Mouse (Mus musculus) urinary bladder, postnatal 0 days (tissue): ENCODE data around the gene Tfe3. TPM values are rescaled to one million over a fixed set of nuclear protein-coding genes. Genes with fewer than 3 reads are reported as not detected.

Experiments
- microRNA counts: library from miRNA; unstranded; fragments of <30 nt; microRNA quantifications from one replicate; lab custom pipeline; 2016
- microRNA-seq: library from miRNA; unstranded; fragments of <30 nt; microRNA quantifications from one replicate; pipeline ENCODE4, GENCODE M21; 2016
- polyA plus RNA-seq: library from polyadenylated mRNA; unstranded; fragments of >200 nt; fragmentation: Nextera tagmentation; extraction: Ambion mirVana; gene quantifications from 2 replicates; pipeline ENCODE4 v1.2.1, GENCODE M21; 2015

The Tfe3 gene
- polyA plus RNA-seq, result 21.3 and 23.4 TPM in 2 replicates

GRCm38 (mm10) chrX:7762137-7762920, at the start of gene Tfe3:
Tfe3 (plus strand) TSS chrX:7762560.

GRCm38 (mm10) chrX:7714135-7714899, 48.0 kb upstream of the Tfe3 start, which contains the start of gene Wdr45:
Wdr45 (plus strand) TSS chrX:7714333.

GRCm38 (mm10) chrX:7721514-7722281, 40.7 kb upstream of the Tfe3 start, which contains the start of gene Gm45208:
Gm45208 (plus strand) TSS chrX:7722245.

GRCm38 (mm10) chrX:7728215-7728921, 34.0 kb upstream of the Tfe3 start, which contains the start of gene Praf2:
Praf2 (plus strand) TSS chrX:7728439.

DNA sequence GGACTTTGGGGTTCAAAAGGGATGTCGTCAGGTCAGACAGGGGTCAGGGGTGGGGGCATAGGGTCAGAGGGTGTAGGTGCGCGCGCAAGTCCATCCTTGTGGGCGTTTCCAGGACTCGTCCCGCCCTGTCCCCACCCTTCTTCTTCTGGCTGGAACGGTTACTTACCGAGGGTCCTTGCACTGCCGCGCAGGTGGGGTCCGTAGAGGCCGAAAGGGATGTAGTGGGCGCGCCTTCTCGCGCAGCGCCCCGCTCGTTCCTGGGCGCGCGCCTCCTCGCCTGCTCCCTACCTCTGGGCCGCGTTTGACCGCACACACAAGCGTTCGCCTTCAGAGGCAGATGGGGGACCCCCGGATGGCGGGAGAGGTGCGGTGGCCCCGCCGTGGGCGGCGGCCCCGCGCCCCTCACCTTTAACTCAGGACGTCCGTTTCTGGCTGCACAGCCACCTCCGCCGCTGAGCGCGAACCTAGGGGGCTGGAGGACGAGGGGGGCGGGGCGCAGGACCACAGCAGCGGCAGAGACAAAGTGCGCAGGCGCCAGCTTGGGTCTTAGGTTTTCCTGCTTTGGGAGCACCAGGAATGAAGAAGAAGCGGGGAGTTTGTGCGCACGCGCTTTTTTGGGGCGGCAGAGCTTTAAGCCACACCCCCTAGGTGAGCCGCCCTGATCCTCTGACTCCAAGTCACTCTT, 11.8 kb upstream of the Tfe3 start, which contains the start of gene Ccdc120:
Gene Ccdc120, minus strand, starts transcription at position 474 of the 685 bp plus-strand sequence.

DNA sequence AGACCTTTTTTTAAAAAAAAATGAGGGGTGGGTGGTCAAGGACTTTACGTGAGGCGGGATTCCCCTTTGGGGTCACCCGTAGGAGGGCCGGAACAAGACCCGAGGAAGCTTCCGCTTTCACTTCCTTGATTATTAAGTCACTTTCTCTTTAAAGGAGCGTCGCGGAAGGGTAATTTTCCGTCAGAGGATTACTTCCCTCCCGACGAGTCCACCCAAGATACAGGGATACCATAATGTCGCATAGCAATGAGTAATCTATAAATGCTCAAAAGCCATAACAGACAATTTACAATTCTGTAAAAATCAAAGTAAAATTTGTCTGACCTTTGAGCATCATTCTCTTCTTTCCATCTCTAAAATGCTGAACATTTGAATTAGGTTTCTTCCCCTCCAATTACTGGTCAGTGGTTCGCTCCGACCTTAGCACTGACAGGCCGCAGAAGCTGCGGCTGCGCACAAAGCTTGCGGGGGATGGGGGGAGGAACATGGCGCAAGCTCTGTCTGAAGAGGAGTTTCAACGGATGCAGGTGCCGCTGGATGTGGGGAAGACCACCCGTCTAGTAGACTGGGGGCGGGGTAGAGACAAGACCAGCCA, 27.3 kb downstream of the Tfe3 start, which contains the start of gene Gripap1:
Gene Gripap1, plus strand, starts transcription at position 224 of the 595 bp plus-strand sequence.

DNA sequence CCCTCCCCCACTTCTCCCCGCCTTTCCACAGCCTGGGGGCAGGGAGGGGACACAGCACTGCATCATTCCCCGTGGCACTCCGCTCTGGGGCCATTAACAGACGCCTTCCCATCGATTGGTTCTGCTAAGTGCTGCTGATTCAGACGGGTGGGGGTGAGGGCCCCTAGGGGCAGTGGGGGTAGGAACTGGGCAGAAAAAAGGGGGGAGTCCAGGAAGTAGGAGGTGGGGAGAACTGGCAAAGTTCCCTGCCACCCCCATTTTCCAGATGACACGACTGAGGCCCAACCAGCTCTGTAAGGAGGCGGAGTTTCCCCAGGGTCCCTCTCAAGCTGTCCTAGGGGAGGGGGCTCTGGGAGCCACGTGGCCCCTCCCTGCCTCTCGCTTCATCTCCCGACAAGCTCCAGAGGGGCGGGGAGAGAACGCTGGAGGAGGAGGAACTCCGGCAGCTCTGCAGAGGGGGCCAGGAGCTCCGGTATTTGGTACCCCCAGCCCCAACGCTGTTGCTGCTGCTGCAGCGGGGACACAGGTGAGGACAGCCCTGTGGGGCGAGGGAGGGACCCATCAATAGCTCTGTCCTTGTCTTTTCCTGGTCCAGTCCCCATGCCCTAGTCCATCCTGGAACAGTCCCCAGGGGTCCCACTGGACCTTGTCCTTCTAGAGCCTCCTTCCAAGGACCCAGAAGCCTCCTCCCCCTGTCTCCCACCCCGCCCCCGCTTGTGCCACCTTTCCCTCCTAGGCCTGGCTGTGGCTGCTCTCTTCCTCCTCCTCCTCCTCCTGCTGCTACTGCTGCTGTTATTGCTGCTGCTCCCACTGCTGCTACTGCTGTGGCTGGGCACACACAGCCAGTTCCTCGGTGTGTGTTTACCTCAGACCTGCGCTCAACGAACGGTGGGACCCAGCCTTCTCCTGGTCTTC, 59.8 kb downstream of the Tfe3 start, which contains the start of gene Kcnd1:
Gene Kcnd1, plus strand, starts transcription at position 425 of the 915 bp plus-strand sequence.

MicroRNAs encoded within 50 kb of the gene (microRNA counts, 519-probe panel; counts per million panel counts)
- 2,453 counts per million, percentile 34 among the panel's probes with 10 or more counts for microRNA mmu-miR-1198 (lab: Ali Mortazavi, UCI)

Small RNA genes lying within 50 kb of the gene (microRNA-seq; reads per million reads assigned to microRNA genes)
- gene Mir1198, result 20.7 reads per million, percentile 28 among the genes with 10 or more reads in this experiment

Other genes starting within 250 kb of the Tfe3 start
- not detected in 2 replicates for gene Foxp3, start 188.9 kb upstream of the Tfe3 start, polyA plus RNA-seq
- gene Ppp1r3f, start 188.3 kb upstream of the Tfe3 start, polyA plus RNA-seq, result 0.86 and 1.1 TPM in 2 replicates
- gene Ccdc22, start 157.0 kb upstream of the Tfe3 start, polyA plus RNA-seq, result 13.6 and 15.5 TPM in 2 replicates
- 0.04 TPM in 1 of 2 replicates, not detected in the other for gene Cacna1f, start 155.5 kb upstream of the Tfe3 start, polyA plus RNA-seq
- 0.69 and 0.79 TPM in 2 replicates for gene Syp, start 124.1 kb upstream of the Tfe3 start, polyA plus RNA-seq
- gene Prickle3, start 105.3 kb upstream of the Tfe3 start, polyA plus RNA-seq, result 6.8 and 7.8 TPM in 2 replicates
- 303 and 319 TPM in 2 replicates for gene Plp2, start 91.2 kb upstream of the Tfe3 start, polyA plus RNA-seq
- 0.47 and 0.53 TPM in 2 replicates for gene Magix, start 81.3 kb upstream of the Tfe3 start, polyA plus RNA-seq
- gene Gpkow, start 65.4 kb upstream of the Tfe3 start, polyA plus RNA-seq, result 19.2 and 20.6 TPM in 2 replicates
- 23.7 and 30.3 TPM in 2 replicates for gene Wdr45, start 48.2 kb upstream of the Tfe3 start, polyA plus RNA-seq
- 0.61 TPM in 1 of 2 replicates, not detected in the other for gene Gm45208, start 40.3 kb upstream of the Tfe3 start, polyA plus RNA-seq
- gene Praf2, start 34.1 kb upstream of the Tfe3 start, polyA plus RNA-seq, result 38.2 and 41.3 TPM in 2 replicates
- gene Ccdc120, start 11.7 kb upstream of the Tfe3 start, polyA plus RNA-seq, result 9.0 and 10.0 TPM in 2 replicates
- gene Gripap1, start 27.2 kb downstream of the Tfe3 start, polyA plus RNA-seq, result 19.2 and 23.6 TPM in 2 replicates
- 0.98 and 1.4 TPM in 2 replicates for gene Kcnd1, start 59.7 kb downstream of the Tfe3 start, polyA plus RNA-seq
- gene Otud5, start 78.8 kb downstream of the Tfe3 start, polyA plus RNA-seq, result 23.4 and 24.7 TPM in 2 replicates
- gene Pim2, start 115.7 kb downstream of the Tfe3 start, polyA plus RNA-seq, result 4.7 and 5.1 TPM in 2 replicates
- gene Slc35a2, start 121.5 kb downstream of the Tfe3 start, polyA plus RNA-seq, result 33.6 and 37.9 TPM in 2 replicates
- gene Pqbp1, start 136.7 kb downstream of the Tfe3 start, polyA plus RNA-seq, result 64.1 and 69.9 TPM in 2 replicates
- gene Timm17b, start 136.8 kb downstream of the Tfe3 start, polyA plus RNA-seq, result 98.1 and 101 TPM in 2 replicates
- gene Gm10491, start 145.3 kb downstream of the Tfe3 start, polyA plus RNA-seq, result not detected in 2 replicates
- not detected in 2 replicates for gene Gm10490, start 147.0 kb downstream of the Tfe3 start, polyA plus RNA-seq
- 0.71 and 0.74 TPM in 2 replicates for gene Pcsk1n, start 157.3 kb downstream of the Tfe3 start, polyA plus RNA-seq
- gene Eras, start 166.0 kb downstream of the Tfe3 start, polyA plus RNA-seq, result not detected in 2 replicates
- 9.2 and 9.7 TPM in 2 replicates for gene Hdac6, start 185.3 kb downstream of the Tfe3 start, polyA plus RNA-seq
- gene Gata1, start 215.5 kb downstream of the Tfe3 start, polyA plus RNA-seq, result 0.19 and 0.42 TPM in 2 replicates